Mouse (Mus musculus): ENCODE data around the gene Cul4a. TPM values are rescaled to one million over a fixed set of nuclear protein-coding genes. Genes with fewer than 3 reads are reported as not detected.

Gene Cul4a
- polyA plus RNA-seq, 1 experiment from 2014 or later, result 97.4 TPM

DNA sequence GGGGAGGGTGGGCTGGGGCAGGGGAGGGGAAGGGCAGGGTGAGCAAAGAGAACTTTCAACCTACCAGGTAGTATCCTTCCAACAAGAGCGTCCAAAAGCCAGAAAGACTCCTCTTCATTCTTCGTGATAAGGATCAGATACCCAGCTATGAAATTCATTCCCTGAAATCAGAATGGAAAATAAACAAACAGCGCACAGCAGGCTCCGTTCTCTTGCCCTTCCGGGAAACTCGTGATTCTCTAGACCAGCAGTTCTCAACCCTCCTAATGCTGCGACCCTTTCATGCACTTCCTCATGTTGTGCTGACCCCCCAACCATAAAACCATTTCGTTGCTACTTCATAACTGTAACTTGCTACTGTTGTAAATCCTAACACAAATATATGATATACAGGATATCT, 81.4 kb downstream of the Cul4a start:
- Histone ChIP-seq H3K9ac (no peak overlapping the region), H3K27ac (no peak overlapping the region), H3K9me3 (no peaks in the 10 kb centered on the region), H3K4me3 (no peak overlapping the region), H3K4me2 (no peak overlapping the region), H3K27me3 (no peaks in the 10 kb centered on the region), H3K4me1 (no peaks in the 10 kb centered on the region), H3K36me3 (no peaks in the 10 kb centered on the region)
- 68% methylated on average over 8 of the region's 8 CpGs for WGBS
- no peak for ATAC-seq (ENCODE audit: borderline replicate concordance, extremely low read depth, low FRiP score, low TSS enrichment)

DNA sequence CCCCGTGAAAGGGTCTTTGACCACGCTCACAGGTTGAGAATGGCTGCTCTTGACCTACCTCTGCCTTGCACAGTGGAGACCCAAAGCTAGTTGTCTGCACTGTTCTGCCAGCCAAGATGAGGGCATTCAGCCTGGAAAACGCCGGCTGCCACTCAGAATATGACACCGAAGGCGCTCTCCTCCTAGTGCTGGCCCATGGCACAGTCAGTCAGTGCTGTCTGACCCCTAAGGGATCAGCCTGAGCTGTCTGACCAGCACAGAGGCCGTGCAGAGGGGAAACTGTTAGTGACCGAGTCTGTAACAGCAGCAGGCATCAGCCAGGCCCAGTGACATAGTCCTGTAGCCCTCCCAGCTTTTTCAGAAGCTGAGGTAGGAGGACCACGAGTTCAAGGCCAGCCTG, 81.8 kb downstream of the Cul4a start:
- 76% methylated on average over 9 of the region's 9 CpGs for WGBS
- no peak for ATAC-seq (ENCODE audit: borderline replicate concordance, extremely low read depth, low FRiP score, low TSS enrichment)
- Histone ChIP-seq H3K27me3 (no peaks in the 10 kb centered on the region), H3K9me3 (no peaks in the 10 kb centered on the region), H3K36me3 (no peaks in the 10 kb centered on the region), H3K4me1 (no peaks in the 10 kb centered on the region), H3K4me2 (no peak overlapping the region), H3K27ac (no peak overlapping the region), H3K4me3 (no peak overlapping the region), H3K9ac (no peak overlapping the region)

- H3K4me1 ChIP-seq, result no peaks in the 10 kb centered on the region
- no peak for ATAC-seq (ENCODE audit: borderline replicate concordance, extremely low read depth, low FRiP score, low TSS enrichment)
- no peaks in the 10 kb centered on the region for H3K9me3 ChIP-seq
- H3K9ac ChIP-seq, result no peak overlapping the region
- no peaks in the 10 kb centered on the region for H3K27me3 ChIP-seq
- no peak overlapping the region for H3K4me2 ChIP-seq
- H3K36me3 ChIP-seq, result no peaks in the 10 kb centered on the region
- no peak overlapping the region for H3K27ac ChIP-seq
- no peak overlapping the region for H3K4me3 ChIP-seq
- WGBS, result 67% methylated on average over 7 of the region's 7 CpGs
Observed at GRCm38 (mm10) chr8:13187638-13188037, 82.2 kb downstream of the Cul4a start.

DNA sequence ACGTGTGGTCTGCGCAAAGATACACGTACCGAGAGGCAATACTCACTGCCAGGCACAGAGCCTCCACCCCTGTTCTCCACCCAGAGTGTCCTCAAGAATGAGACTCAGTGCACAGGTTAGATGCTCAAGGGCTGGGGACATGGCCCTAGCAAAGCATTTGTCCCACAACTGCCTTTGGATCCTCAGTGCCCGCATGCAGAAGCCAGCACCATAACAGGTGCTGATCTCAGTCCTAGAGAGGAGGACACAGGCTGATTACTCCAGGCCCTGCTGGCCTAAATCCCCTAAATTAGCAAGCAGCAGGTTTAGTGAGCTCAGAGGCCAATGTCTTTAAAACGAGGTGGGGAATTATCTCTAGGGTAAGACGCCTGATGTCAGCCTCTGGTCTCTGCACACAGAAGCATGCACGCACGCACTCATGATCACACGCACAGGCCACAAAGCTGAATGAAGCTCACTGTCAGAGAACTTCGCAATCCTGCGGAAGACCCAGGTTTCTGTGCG, 82.7 kb downstream of the Cul4a start:
- Histone ChIP-seq H3K9ac (no peak overlapping the region), H3K4me1 (no peaks in the 10 kb centered on the region), H3K4me3 (no peak overlapping the region), H3K9me3 (no peaks in the 10 kb centered on the region), H3K27me3 (no peaks in the 10 kb centered on the region), H3K4me2 (no peak overlapping the region), H3K36me3 (no peaks in the 10 kb centered on the region), H3K27ac (no peak overlapping the region)
- 84% methylated on average over 13 of the region's 13 CpGs for WGBS
- ATAC-seq (ENCODE audit: borderline replicate concordance, extremely low read depth, low FRiP score, low TSS enrichment), result no peak

- Histone ChIP-seq H3K4me1 (no peaks in the 10 kb centered on the region), H3K4me3 (no peak overlapping the region), H3K27me3 (no peaks in the 10 kb centered on the region), H3K9ac (no peak overlapping the region), H3K36me3 (no peaks in the 10 kb centered on the region), H3K4me2 (no peak overlapping the region), H3K27ac (no peak overlapping the region), H3K9me3 (no peaks in the 10 kb centered on the region)
- no peak for ATAC-seq (ENCODE audit: borderline replicate concordance, extremely low read depth, low FRiP score, low TSS enrichment)
- 65% methylated on average over 1 of the region's 1 CpGs for WGBS
Observed at GRCm38 (mm10) chr8:13188857-13189256, 83.4 kb downstream of the Cul4a start.

GRCm38 (mm10) chr8:13190235-13190634, 84.8 kb downstream of the Cul4a start:
- WGBS, result 77% methylated on average over 8 of the region's 8 CpGs
- Histone ChIP-seq H3K36me3 (no peaks in the 10 kb centered on the region), H3K9me3 (no peaks in the 10 kb centered on the region), H3K4me2 (no peak overlapping the region), H3K27ac (no peak overlapping the region), H3K4me1 (no peaks in the 10 kb centered on the region), H3K27me3 (no peaks in the 10 kb centered on the region), H3K9ac (no peak overlapping the region), H3K4me3 (no peak overlapping the region)
- ATAC-seq (ENCODE audit: borderline replicate concordance, extremely low read depth, low FRiP score, low TSS enrichment), result no peak

DNA sequence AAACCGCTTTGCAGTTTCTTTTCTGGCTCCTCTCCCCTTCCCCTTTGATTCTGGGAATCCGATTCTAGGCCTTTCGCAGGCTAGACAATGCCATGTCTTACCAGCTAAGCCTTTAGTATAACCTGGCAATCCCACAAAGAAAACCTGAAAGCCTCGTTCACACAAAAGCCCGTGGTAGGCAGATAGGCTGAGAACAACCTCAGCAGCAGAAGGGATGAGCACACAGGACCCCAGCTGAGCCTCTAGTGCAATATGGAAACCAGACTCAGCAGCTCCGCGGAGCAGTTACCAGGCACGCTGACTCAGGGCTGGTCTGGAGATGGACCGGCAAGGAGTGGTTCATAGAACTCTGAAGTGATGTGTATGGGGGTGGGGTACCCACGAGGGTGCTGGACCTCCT, 89.4 kb downstream of the Cul4a start:
- Histone ChIP-seq H3K27ac (no peak overlapping the region), H3K9ac (no peak overlapping the region), H3K4me3 (no peak overlapping the region), H3K4me1 (no peaks in the 10 kb centered on the region; the same call in 1 of the 2 replicates), H3K9me3 (no peaks in the 10 kb centered on the region), H3K4me2 (no peak overlapping the region), H3K36me3 (no peaks in the 10 kb centered on the region), H3K27me3 (peaks cover 10% of the 10 kb centered on the region)
- no peak for ATAC-seq (ENCODE audit: borderline replicate concordance, extremely low read depth, low FRiP score, low TSS enrichment)
- 45% methylated on average over 10 of the region's 10 CpGs for WGBS

DNA sequence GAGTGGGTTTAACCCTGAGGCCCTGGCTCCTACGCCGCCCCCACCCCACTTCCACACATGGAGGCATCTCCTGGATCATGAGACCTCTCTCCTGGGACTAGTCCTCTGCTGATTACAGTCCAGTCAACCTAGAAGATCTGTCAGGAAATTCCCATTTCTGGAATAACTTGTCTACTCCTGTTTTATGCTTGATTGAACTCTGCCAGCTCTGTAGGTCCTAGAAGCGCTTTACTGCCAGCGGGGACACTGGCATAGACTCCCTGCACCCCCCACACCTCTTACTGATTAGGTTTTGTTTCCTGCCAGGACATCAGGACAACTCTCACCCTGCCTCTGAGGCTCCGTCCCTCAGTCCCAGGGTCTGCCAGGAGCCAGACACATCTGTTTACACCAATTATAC, 92.1 kb downstream of the Cul4a start:
- Histone ChIP-seq H3K27ac (no peak overlapping the region), H3K4me1 (no peaks in the 10 kb centered on the region; the same call in 1 of the 2 replicates), H3K9ac (no peak overlapping the region), H3K9me3 (no peaks in the 10 kb centered on the region), H3K27me3 (peaks cover 37% of the 10 kb centered on the region), H3K4me2 (no peak overlapping the region), H3K4me3 (no peak overlapping the region), H3K36me3 (no peaks in the 10 kb centered on the region)
- 79% methylated on average over 5 of the region's 5 CpGs for WGBS
- no peak for ATAC-seq (ENCODE audit: borderline replicate concordance, extremely low read depth, low FRiP score, low TSS enrichment)

MicroRNA genes within 50 kb of the gene (microRNA counts, 519-probe panel; counts per million panel counts)
- microRNA mmu-miR-1968, result 2,268 counts per million, percentile 32 among the panel's probes with 10 or more counts

Small RNA genes within 50 kb of the gene (microRNA-seq; reads per million reads assigned to microRNA genes)
- gene Mir1968, result 5.9 reads per million, percentile 22 among the genes with 10 or more reads in this experiment
- not detected for gene Mir7065

Other genes with a start within 250 kb of the Cul4a start
- 11.5 and 12.0 TPM in 2 replicates for gene Mcf2l, start 231.8 kb upstream of the Cul4a start, polyA plus RNA-seq (2015; fragmentation: Nextera tagmentation; extraction: Ambion mirVana)
- 0.19 and 0.32 TPM in 2 replicates for gene F7, start 79.6 kb upstream of the Cul4a start, polyA plus RNA-seq (2015; fragmentation: Nextera tagmentation; extraction: Ambion mirVana)
- 1.3 and 2.4 TPM in 2 replicates for gene F10, start 68.3 kb upstream of the Cul4a start, polyA plus RNA-seq (2015; fragmentation: Nextera tagmentation; extraction: Ambion mirVana)
- 0.42 and 0.46 TPM in 2 replicates for gene Proz, start 44.7 kb upstream of the Cul4a start, polyA plus RNA-seq (2015; fragmentation: Nextera tagmentation; extraction: Ambion mirVana)
- 38.3 and 40.6 TPM in 2 replicates for gene Pcid2, start 162 bp upstream of the Cul4a start, polyA plus RNA-seq (2015; fragmentation: Nextera tagmentation; extraction: Ambion mirVana)
- 318 and 321 TPM in 2 replicates for gene Lamp1, start 53.5 kb downstream of the Cul4a start, polyA plus RNA-seq (2015; fragmentation: Nextera tagmentation; extraction: Ambion mirVana)
- gene Grtp1, start 95.0 kb downstream of the Cul4a start, polyA plus RNA-seq (2015; fragmentation: Nextera tagmentation; extraction: Ambion mirVana), result 6.2 and 6.6 TPM in 2 replicates
- gene Adprhl1, start 148.5 kb downstream of the Cul4a start, polyA plus RNA-seq (2015; fragmentation: Nextera tagmentation; extraction: Ambion mirVana), result 3.4 and 6.0 TPM in 2 replicates
- gene Dcun1d2, start 182.5 kb downstream of the Cul4a start, polyA plus RNA-seq (2015; fragmentation: Nextera tagmentation; extraction: Ambion mirVana), result 22.5 and 23.8 TPM in 2 replicates
- 36.8 and 41.0 TPM in 2 replicates for gene Tmco3, start 182.6 kb downstream of the Cul4a start, polyA plus RNA-seq (2015; fragmentation: Nextera tagmentation; extraction: Ambion mirVana)
- gene Tfdp1, start 233.1 kb downstream of the Cul4a start, polyA plus RNA-seq (2015; fragmentation: Nextera tagmentation; extraction: Ambion mirVana), result 187 TPM in 2 replicates

All from lung, embryonic 15.5 days (tissue).